Mouse (Mus musculus): ENCODE results near the gene Cdk5. TPM values are rescaled to one million over a fixed set of nuclear protein-coding genes. Genes with fewer than 3 reads are reported as not detected.
A peak's percentile ranks its signal among the peaks of the same experiment; 100 is the strongest.

The Cdk5 gene
- polyA plus RNA-seq, 1 experiment from 2014 or later = 62.1 TPM

DNA sequence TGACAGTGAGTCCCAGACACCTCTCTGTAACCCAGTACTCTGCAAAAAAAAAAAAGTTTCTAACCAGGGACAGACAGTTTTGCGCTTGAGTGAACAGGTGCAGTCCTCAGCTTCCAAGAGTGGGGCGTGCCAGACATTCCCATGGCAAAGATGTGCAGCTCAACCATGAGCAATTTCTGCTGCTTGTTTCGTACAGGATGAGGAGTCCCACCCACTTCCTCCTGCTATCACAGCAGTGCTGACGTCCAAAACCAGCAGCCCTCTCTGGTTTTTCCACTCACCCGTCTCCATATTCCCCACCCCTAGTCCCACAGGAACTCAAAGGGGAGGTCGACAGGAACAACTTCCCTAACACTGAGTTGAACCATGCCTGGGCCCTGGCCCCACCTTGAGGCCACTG, 38.9 kb downstream of the Cdk5 start:
- H3K27ac ChIP-seq = no peak overlapping the region
- no peaks in the 10 kb centered on the region for H3K9me3 ChIP-seq
- H3K27me3 ChIP-seq = peaks cover 54% of the 10 kb centered on the region
- H3K9ac ChIP-seq = no peak overlapping the region
- 61% methylated on average over 6 of the region's 6 CpGs for WGBS
- peaks cover 27% of the 10 kb centered on the region for H3K4me1 ChIP-seq
- no peak overlapping the region for H3K4me2 ChIP-seq
- H3K36me3 ChIP-seq = no peaks in the 10 kb centered on the region
- ATAC-seq (ENCODE audit: insufficient number of reproducible peaks, insufficient read depth, low FRiP score, low TSS enrichment, low read depth) = no peak
- H3K4me3 ChIP-seq = no peak overlapping the region

DNA sequence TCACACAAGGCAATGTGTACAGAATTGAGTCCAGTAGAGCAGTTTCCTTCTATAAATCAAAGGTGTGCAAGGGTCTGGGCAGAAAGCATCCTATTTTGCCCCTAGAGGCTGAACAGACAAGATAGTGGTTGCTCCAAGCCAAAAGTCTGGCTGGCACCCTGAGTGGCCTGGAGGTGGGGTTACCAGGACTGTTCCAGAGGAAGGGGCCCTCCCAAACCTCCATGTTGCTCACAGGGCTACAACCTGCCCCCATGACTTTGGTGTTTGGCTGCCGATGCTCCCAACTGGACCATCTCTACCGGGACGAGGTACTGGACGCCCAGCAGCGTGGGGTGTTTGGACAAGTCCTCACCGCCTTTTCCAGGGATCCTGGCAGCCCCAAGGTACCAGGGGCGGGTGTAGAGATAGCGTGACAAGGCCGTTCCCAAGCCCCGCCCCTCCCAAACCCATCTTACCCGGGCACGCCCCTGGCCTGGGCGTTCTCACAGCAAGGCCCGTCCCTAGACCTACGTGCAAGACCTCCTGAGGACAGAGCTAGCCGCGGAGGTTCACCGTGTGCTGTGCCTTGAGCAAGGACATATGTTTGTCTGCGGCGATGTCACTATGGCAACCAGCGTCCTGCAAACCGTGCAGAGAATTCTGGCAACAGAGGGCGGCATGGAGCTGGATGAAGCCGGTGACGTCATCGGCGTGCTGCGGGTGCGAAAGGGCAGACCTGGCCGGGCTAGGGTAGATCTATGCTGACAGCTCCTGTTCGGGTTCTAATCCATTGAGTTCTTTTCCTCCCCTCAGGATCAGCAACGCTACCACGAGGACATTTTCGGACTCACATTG, 40.1 kb downstream of the Cdk5 start:
- peak overlapping the region; percentile 52 for H3K4me3 ChIP-seq
- peak; percentile 82 for ATAC-seq (ENCODE audit: insufficient number of reproducible peaks, insufficient read depth, low FRiP score, low TSS enrichment, low read depth)
- H3K4me2 ChIP-seq = peak overlapping the region; percentile 73
- H3K27ac ChIP-seq = no peak overlapping the region
- peaks cover 24% of the 10 kb centered on the region for H3K4me1 ChIP-seq
- under 1% methylated on average over 34 of the region's 34 CpGs for WGBS
- H3K36me3 ChIP-seq = no peaks in the 10 kb centered on the region
- peaks cover 42% of the 10 kb centered on the region for H3K27me3 ChIP-seq
- no peaks in the 10 kb centered on the region for H3K9me3 ChIP-seq
- peak overlapping the region; percentile 61 for H3K9ac ChIP-seq

DNA sequence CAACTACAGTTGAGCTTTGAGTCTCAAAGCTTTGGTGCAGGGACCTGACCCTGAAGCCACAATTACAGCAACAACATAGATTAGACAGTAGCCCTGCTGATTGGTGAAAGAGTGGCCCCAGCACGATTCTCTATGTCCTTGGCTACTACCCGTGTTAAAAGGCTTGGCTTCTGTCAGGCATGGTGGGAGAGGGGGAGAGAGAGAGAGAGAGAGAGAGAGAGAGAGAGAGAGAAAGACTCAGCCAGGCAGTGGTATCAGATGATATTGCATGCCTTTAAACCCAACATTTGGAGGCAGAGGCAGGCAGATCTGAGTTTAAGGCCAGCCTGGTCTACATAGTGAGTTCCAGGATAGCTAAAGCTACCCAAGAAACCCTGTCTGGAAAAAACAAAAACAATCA, 41.3 kb downstream of the Cdk5 start:
- H3K27ac ChIP-seq = no peak overlapping the region
- no peak for ATAC-seq (ENCODE audit: insufficient number of reproducible peaks, insufficient read depth, low FRiP score, low TSS enrichment, low read depth)
- H3K27me3 ChIP-seq = peaks cover 30% of the 10 kb centered on the region
- peaks cover 12% of the 10 kb centered on the region; the same call in 1 of the 2 replicates for H3K4me1 ChIP-seq
- WGBS = 39% methylated on average over 2 of the region's 2 CpGs
- no peaks in the 10 kb centered on the region for H3K36me3 ChIP-seq
- H3K9ac ChIP-seq = no peak overlapping the region
- no peak overlapping the region for H3K4me2 ChIP-seq
- no peaks in the 10 kb centered on the region for H3K9me3 ChIP-seq
- no peak overlapping the region for H3K4me3 ChIP-seq

DNA sequence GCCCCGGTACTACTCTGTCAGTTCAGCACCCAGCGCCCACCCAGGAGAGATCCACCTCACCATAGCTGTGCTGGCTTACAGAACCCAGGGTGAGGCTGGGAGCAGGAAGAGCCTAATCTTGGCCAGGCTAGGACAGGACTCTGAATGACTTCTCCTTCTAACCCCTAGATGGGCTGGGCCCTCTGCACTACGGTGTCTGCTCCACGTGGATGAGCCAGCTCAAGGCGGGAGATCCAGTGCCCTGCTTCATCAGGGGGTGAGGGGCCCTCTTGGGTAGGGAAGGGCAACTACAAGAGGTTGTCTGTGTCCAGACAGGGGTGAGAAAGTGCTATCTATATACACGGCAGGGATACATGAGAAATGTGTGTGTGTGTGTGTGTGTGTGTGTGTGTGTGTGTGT, 41.8 kb downstream of the Cdk5 start:
- Histone ChIP-seq H3K4me2 (no peak overlapping the region), H3K36me3 (no peaks in the 10 kb centered on the region), H3K4me1 (peaks cover 12% of the 10 kb centered on the region; the same call in 1 of the 2 replicates), H3K4me3 (no peak overlapping the region), H3K9me3 (no peaks in the 10 kb centered on the region), H3K27me3 (peaks cover 25% of the 10 kb centered on the region), H3K9ac (no peak overlapping the region), H3K27ac (no peak overlapping the region)
- ATAC-seq (ENCODE audit: insufficient number of reproducible peaks, insufficient read depth, low FRiP score, low TSS enrichment, low read depth) = no peak
- 70% methylated on average over 6 of the region's 6 CpGs for WGBS

DNA sequence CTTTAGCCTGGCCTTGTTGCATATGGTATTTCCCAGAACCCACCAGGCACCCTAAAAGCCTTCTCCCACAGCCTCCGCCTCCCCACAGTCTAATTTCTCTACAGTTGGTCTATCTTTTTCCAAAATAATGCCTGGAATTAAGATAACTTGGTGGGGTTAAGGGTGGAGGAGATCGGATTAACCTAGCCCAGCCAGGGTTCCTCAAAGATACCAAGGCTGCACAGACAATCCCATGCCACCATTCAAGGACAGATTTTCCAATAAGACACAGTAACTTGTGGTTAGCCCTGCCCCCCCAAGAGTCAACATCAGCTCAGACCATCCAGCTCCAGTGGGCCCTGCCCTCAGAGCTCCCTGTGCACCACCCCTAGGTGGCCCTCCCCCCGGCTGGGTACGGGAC, 42.8 kb downstream of the Cdk5 start:
- H3K36me3 ChIP-seq = no peaks in the 10 kb centered on the region
- H3K4me1 ChIP-seq = peaks cover 12% of the 10 kb centered on the region; the same call in 1 of the 2 replicates
- H3K27me3 ChIP-seq = peaks cover 15% of the 10 kb centered on the region
- no peak overlapping the region for H3K4me2 ChIP-seq
- H3K9me3 ChIP-seq = no peaks in the 10 kb centered on the region
- no peak overlapping the region for H3K27ac ChIP-seq
- H3K9ac ChIP-seq = no peak overlapping the region
- H3K4me3 ChIP-seq = no peak overlapping the region
- 90% methylated on average over 4 of the region's 4 CpGs for WGBS
- ATAC-seq (ENCODE audit: insufficient number of reproducible peaks, insufficient read depth, low FRiP score, low TSS enrichment, low read depth) = no peak

DNA sequence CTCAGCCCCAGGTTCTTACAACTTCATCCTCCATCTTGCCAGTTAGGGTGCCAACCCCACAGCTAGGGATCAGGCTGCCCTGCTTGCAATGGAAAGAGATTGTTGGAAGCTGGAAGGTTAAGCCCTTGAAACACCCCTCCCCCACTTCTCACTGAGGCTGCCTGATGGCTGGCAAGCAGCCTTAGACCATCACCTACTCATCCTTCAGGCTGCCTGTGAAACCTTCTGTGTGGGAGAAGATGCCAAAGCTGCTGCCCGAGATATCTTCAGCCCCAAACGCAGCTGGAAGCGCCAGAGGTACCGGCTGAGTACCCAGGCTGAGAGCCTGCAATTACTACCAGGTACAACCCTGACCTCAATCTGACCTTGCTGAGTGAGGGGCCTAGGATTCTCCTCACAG, 43.8 kb downstream of the Cdk5 start:
- H3K36me3 ChIP-seq = no peaks in the 10 kb centered on the region
- no peak overlapping the region for H3K4me3 ChIP-seq
- H3K9me3 ChIP-seq = no peaks in the 10 kb centered on the region
- no peak overlapping the region for H3K4me2 ChIP-seq
- no peak overlapping the region for H3K27ac ChIP-seq
- ATAC-seq (ENCODE audit: insufficient number of reproducible peaks, insufficient read depth, low FRiP score, low TSS enrichment, low read depth) = no peak
- no peak overlapping the region for H3K9ac ChIP-seq
- H3K4me1 ChIP-seq = peaks cover 12% of the 10 kb centered on the region; the same call in 1 of the 2 replicates
- 62% methylated on average over 4 of the region's 4 CpGs for WGBS
- peaks cover 6% of the 10 kb centered on the region; the same call in 1 of the 2 replicates for H3K27me3 ChIP-seq

DNA sequence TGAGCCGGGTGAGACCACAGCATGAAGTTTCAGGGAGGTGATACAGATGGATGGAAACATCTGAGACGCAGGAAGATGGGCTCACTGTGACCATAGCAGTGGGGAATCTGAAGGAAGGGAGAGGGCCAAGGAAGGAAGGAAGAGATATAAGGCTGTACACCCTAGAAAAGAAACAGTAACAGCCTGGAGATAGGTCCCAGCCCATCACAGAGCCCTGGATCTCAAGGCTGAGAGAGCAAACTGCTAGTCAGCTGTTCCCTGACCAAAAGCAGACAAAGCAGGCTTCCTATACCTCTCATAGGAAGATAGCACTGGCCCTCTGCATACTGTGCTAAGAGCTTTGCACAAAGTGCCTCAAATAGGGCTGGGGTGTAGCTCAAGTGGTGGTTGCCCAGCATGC, 44.6 kb downstream of the Cdk5 start:
- Histone ChIP-seq H3K36me3 (no peaks in the 10 kb centered on the region), H3K4me2 (no peak overlapping the region), H3K9me3 (no peaks in the 10 kb centered on the region), H3K27ac (no peak overlapping the region), H3K4me1 (peaks cover 11% of the 10 kb centered on the region; the same call in 1 of the 2 replicates), H3K4me3 (no peak overlapping the region), H3K27me3 (peaks cover 5% of the 10 kb centered on the region; the same call in 1 of the 2 replicates), H3K9ac (no peak overlapping the region)
- ATAC-seq (ENCODE audit: insufficient number of reproducible peaks, insufficient read depth, low FRiP score, low TSS enrichment, low read depth) = no peak
- 83% methylated on average over 2 of the region's 2 CpGs for WGBS

DNA sequence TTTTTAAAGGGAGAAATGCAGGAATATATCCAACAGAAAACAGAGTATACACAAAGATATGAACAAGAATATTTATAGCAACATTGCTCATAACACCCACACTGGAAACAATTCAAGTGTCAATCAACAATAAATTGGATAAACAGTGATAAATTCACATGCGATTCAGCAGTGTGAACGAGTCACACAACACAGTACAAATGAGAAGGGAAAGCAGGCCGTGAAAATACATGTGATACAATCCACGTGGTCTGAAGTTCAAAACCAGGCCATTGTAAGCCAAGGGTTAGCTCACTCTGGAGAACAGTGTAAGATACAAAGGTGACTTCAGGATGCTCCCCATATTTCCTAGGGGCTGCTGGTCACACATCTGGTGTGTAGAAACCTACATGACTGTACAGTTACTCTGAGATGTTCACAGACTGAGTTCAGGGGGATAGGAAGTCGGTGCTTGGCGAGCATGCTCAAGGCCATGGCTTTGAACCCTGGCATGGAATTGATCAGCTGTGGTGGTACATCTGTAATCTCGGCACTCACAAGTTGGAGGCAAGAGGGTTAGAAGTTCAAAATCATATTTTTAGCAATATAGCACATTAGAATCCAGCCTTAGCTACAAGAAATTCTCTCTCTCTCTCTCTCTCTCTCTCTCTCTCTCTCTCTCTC, 48.5 kb downstream of the Cdk5 start:
- H3K27me3 ChIP-seq = peaks cover 4% of the 10 kb centered on the region; the same call in 1 of the 2 replicates
- no peak for ATAC-seq (ENCODE audit: insufficient number of reproducible peaks, insufficient read depth, low FRiP score, low TSS enrichment, low read depth)
- no peaks in the 10 kb centered on the region for H3K36me3 ChIP-seq
- WGBS = 69% methylated on average over 7 of the region's 7 CpGs
- H3K9me3 ChIP-seq = no peaks in the 10 kb centered on the region
- H3K4me3 ChIP-seq = no peak overlapping the region
- no peak overlapping the region for H3K4me2 ChIP-seq
- H3K27ac ChIP-seq = no peak overlapping the region
- peaks cover 3% of the 10 kb centered on the region; the same call in 1 of the 2 replicates for H3K4me1 ChIP-seq
- H3K9ac ChIP-seq = no peak overlapping the region

DNA sequence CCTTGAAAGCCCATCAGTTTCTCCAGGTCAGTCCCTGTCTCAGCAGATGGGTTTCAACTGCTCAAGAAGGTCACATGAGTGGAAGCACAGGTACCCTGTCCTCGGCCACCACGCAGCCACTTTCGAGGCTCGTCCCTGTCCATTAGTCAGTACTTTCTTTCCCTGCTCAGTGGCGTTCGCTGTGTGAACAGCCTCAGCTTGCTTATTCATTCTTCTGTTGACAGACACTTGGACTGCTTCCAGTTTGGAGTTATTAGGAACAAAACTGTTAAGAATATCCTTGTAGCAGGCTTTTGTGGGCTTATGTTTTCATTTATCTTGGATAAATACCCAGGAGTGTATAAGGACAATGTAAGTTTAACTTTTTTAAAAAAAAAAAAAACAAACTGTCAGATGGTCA, 49.1 kb downstream of the Cdk5 start:
- no peaks in the 10 kb centered on the region for H3K9me3 ChIP-seq
- no peak overlapping the region for H3K4me2 ChIP-seq
- H3K36me3 ChIP-seq = no peaks in the 10 kb centered on the region
- WGBS = 57% methylated on average over 6 of the region's 6 CpGs
- no peak overlapping the region for H3K9ac ChIP-seq
- no peak overlapping the region for H3K27ac ChIP-seq
- no peak for ATAC-seq (ENCODE audit: insufficient number of reproducible peaks, insufficient read depth, low FRiP score, low TSS enrichment, low read depth)
- H3K4me1 ChIP-seq = peaks cover 3% of the 10 kb centered on the region; the same call in 1 of the 2 replicates
- H3K4me3 ChIP-seq = no peak overlapping the region
- H3K27me3 ChIP-seq = no peaks in the 10 kb centered on the region

DNA sequence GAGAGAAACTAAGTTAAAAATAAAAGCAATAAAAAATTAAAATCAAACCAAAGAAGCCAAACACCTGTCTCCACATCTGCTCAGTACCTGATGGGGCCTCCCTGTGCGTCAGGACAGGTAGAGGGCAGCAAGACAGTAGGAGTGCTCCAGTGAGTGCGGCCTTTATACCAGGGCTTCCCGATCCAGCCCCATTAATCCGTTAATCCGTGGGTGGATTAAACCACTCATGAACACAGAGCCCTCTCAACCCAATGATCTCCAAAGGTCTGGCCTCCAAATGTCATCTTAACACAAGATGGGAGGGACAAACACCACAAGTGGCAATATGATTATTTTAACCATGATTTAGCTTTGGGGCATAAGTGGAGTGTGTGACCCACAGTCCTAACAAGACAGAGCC, 49.5 kb downstream of the Cdk5 start:
- Histone ChIP-seq H3K4me2 (no peak overlapping the region), H3K4me1 (peaks cover 3% of the 10 kb centered on the region; the same call in 1 of the 2 replicates), H3K4me3 (no peak overlapping the region), H3K27me3 (no peaks in the 10 kb centered on the region), H3K27ac (no peak overlapping the region), H3K36me3 (no peaks in the 10 kb centered on the region), H3K9me3 (no peaks in the 10 kb centered on the region), H3K9ac (no peak overlapping the region)
- WGBS = 73% methylated on average over 5 of the region's 5 CpGs
- ATAC-seq (ENCODE audit: insufficient number of reproducible peaks, insufficient read depth, low FRiP score, low TSS enrichment, low read depth) = no peak

DNA sequence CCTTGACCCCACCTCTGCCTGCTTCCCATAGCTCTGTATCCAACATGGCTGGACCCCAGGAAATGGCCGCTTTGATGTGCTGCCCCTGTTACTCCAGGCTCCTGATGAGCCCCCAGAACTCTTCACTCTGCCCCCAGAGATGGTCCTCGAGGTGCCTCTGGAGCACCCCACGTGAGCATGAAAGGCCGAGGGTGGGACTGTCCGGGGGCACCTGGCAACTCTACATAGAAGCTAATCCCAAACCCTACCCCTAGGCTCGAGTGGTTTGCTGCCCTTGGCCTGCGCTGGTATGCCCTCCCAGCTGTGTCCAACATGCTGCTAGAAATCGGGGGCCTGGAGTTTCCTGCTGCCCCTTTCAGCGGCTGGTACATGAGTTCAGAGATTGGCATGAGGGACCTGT, 53.6 kb downstream of the Cdk5 start:
- Histone ChIP-seq H3K27me3 (peaks cover 3% of the 10 kb centered on the region; the same call in 1 of the 2 replicates), H3K4me2 (no peak overlapping the region), H3K9me3 (no peaks in the 10 kb centered on the region), H3K36me3 (no peaks in the 10 kb centered on the region), H3K9ac (no peak overlapping the region), H3K4me1 (peaks cover 3% of the 10 kb centered on the region; the same call in 1 of the 2 replicates), H3K4me3 (no peak overlapping the region), H3K27ac (no peak overlapping the region)
- 69% methylated on average over 9 of the region's 9 CpGs for WGBS
- no peak for ATAC-seq (ENCODE audit: insufficient number of reproducible peaks, insufficient read depth, low FRiP score, low TSS enrichment, low read depth)

All from embryonic facial prominence, embryonic 13.5 days (tissue).